Mouse (Mus musculus) kidney, postnatal 4 days (tissue): ENCODE measurements around the gene Slc25a41.

ENCODE experiments used
- DNase-seq, 2 experiments: peaks; one replicate each; pipeline ENCODE4 v3.0.0; 2021; ENCODE audit warnings: mixed read lengths in 2 of 2

Slc25a41 gene

DNA sequence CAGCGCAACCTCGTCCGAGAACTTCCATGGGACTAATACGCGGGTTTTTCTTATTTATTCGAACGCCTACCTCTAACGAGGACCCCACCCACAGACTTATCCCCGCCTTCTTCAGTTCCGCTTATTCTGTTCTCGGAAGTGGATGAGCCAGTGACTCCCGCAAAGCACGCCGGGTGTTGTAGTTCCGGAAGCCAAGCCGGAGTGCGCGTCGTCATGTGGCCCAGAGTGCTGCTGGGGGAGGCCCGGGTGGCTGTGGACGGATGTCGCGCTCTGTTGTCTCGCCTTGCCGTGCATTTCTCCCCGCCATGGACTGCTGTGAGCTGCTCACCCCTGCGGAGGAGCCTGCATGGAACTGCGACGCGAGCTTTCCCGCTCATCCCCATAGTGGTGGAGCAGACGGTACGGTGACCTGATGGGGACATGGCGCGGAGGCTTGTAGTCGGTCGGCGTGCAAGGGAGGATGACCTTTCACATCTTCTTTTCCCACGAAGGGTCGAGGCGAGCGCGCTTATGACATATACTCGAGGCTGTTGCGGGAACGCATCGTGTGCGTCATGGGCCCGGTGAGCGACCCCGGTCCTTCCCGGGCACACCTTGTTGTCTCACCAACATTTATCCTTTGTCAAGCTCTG is 51.2 kb downstream of the Slc25a41 start, which contains the start of gene Clpp:
Gene Clpp, plus strand, starts transcription at position 191 of the 632 bp plus-strand sequence.
- DNase-seq: peak; percentile 95 to 96

DNA sequence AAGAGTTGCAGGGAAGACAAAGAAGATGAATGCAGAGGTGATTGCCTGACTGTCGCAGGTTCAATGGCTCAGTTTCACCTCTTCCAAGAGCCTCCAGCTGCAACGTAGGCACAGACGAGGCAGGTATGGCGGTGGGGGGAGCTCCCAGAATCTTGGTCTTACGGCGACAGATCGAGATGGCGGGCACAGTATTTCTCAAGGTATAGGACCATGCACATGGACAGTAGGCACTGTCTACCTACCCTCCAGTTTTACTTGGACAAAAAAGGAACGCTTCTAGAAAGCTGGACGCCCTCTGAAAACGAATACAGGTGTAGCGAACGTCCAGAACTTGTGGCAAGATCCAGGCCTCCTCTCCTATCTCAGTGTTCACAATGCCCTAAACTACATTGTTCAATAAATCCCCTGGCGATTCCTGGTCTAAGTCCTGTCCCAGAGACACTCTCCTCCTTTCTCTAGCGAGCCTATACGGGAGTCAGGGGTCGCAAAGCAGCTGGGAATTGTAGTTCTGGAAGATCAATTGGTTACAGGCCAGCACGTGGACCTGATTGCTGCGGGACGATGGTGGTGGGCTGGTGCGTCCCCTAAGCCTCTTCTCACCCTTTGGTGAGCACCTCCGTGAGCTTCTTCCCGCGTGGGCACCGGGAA is 51.9 kb downstream of the Slc25a41 start:
- DNase-seq: peak; percentile 76 to 87

DNA sequence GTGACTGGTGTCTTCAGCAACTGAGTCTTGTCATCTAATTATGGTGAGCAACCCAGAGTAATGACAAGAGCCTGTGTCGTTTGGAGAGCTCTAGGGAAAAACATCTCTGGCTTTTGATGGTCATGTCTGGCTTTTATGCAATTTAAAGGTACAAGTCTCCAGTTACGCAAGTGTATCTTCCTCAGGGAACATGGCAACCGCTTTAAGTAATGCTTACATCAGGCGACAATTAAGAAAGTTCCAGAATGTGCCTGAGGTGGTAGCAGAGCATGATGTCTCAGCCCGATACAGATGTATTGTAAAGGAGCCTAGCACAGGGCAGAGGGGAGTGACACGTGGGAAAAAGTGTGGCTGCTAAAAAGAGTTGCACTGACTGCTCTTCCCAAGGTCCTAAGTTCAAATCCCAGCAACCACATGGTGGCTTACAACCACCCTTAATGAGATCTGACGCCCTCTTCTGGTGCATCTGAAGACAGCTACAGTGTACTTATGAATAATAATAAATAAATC is 52.5 kb downstream of the Slc25a41 start:
- DNase-seq: no peak

DNA sequence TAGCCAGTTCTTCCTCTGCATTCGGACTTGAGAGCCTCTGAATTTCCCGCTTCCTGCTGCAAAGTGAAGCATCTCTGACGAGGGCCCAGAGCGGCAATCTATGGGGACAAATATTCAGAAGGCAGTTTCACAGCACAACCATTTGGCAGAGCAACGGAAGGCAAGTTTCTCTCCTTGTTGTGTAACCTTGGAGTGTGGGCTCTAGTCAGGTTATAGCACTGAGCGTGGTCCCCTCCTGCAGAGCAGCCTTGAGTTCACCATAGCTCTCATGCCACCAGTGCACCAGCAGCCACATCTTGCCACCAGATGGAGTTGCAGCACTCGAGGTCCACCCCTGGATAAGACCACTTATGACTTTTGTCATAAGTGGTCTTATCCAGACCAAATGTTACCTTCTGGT is 53.0 kb downstream of the Slc25a41 start:
- no peak for DNase-seq

DNA sequence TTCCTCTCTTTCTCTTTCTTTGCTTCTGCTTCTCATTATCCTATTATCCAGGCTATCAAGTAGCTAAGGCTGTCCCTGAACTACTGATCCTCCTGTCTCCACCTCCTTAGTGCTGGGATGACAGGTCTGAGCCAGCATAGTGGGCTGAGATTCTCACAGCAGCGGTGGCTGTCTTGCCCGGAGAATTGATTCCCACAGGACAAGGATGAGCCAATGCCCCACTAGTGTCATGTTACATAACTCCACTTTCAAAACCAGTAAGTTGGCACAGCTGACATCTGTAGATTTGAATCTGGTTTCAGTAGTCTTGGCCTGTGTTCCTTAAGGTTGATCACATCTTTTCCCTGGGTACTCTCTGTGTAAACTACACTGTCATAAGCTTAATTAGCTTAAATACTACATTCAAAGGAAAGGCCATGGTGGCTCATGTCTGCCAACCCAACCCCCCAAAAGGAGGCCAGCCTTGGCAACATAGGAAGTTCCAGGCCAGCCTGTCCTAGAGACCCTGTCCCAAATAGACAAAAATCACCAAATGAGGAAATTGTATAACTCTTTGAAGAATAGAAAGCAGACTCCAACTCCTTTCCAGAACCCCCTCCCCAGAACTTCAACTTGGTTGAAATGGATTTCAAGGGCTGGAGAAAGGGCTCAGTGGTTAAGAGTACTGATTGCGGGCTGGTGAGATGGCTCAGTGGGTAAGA is 55.2 kb downstream of the Slc25a41 start:
- DNase-seq: no peak

DNA sequence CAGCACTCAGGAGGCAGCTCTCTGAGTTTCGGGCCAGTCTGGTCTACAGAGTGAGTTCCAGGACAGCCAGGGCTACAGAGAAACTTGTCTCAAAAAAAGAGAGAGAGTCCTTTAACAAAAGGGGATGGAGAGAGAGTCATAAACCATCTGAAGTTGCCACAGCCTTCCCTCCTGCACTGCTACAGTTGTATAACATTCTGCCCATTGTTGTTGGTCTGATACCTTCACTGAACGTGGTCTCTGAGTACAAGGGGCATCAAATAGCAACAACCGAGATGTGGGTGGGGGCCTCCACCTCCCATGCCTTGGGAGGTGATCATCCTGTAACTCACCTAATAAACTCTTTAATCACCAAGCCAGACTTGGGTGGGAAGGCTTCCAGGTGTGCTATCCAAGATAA is 55.8 kb downstream of the Slc25a41 start:
- DNase-seq: no peak

DNA sequence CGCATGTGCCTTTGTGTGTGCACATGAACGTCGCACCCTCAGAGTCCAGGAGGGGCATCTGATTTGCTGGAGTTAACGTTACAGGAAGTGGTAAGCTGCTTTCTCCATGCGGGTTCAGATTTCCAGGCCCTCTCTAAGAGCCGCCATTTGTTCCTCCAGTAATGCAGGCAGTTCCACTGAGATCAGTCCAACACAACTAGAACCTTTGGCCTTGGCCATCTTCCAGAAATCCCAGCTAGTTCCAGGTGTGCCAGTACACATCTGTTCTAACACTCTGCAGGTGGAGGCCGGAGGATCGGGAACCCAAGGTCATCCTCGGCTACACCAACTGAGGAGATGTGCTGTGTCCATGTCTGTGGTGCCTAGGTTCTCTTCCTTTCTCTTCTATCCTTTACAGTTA is 56.6 kb downstream of the Slc25a41 start:
- DNase-seq: no peak
